Mouse (Mus musculus) c-Kit-negative CD71-positive TER-119-positive erythroid progenitor cells, embryonic 14.5 days (primary cell): Measurements from ENCODE around the gene Psmb3.

Experiments
- DNase-seq: peaks from one replicate; pipeline ENCODE4 v3.0.0-alpha.2; 2013; ENCODE audit warnings: low read depth, low spot score

Psmb3 gene

DNA sequence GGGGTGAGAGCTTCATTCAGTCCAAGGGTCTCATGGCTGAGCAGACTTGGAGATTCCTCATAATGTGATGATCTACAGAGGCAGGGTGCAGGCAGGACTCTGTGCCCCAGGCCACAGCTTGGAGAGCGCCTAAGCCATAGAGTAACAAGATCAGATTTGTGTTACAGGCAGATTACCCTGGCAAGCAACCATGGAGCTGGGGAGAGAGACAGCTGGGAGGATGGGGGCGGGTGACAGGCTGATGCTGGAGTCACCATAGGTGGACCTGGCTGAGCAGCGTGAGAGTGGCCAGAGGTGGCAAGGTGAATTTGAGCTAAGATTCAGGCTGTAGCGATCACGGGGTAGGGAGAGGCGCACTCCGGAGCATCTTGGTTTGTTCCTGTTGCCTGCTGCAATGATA lies 35.0 kb upstream of the Psmb3 start:
- no peak for DNase-seq

DNA sequence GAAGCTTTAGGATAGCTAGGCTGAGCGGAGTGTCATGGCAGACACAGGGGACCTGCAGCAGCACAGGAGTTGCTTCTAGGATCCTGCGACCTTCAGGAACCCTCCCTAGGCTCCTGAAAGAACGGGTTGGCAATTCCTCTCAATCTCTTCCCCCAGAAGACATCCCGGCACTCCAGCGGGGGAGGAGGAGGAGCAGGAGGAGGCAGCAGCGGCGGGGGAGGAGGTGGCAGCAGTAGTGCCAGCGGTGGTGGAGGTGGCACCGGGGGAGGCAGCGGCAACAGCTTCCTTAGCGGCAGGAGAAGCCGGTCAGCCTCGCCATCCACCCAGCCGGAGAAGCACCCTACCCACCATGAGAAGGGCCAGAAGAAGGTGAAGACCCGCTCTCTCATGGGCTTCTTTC lies 33.9 kb upstream of the Psmb3 start:
- no peak for DNase-seq

DNA sequence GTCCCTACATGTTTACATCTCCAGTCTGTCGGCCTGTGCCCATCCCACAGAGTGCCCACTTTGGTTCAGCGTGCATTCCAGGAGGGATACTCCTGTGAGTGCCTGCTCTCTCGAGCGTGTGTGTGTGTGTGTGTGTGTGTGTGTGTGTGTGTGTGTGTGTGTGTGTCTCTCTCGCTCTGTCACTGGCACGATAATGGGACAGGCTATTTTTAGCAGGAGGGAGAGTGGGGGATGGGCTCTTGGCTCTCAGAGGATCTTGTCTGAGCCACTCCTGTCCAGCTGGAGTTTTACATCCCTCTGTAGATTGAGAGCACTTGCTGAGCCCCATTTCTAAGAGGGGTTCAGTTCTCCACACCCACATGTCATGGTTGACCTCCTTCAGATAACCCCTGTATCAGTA lies 33.4 kb upstream of the Psmb3 start:
- no peak for DNase-seq

DNA sequence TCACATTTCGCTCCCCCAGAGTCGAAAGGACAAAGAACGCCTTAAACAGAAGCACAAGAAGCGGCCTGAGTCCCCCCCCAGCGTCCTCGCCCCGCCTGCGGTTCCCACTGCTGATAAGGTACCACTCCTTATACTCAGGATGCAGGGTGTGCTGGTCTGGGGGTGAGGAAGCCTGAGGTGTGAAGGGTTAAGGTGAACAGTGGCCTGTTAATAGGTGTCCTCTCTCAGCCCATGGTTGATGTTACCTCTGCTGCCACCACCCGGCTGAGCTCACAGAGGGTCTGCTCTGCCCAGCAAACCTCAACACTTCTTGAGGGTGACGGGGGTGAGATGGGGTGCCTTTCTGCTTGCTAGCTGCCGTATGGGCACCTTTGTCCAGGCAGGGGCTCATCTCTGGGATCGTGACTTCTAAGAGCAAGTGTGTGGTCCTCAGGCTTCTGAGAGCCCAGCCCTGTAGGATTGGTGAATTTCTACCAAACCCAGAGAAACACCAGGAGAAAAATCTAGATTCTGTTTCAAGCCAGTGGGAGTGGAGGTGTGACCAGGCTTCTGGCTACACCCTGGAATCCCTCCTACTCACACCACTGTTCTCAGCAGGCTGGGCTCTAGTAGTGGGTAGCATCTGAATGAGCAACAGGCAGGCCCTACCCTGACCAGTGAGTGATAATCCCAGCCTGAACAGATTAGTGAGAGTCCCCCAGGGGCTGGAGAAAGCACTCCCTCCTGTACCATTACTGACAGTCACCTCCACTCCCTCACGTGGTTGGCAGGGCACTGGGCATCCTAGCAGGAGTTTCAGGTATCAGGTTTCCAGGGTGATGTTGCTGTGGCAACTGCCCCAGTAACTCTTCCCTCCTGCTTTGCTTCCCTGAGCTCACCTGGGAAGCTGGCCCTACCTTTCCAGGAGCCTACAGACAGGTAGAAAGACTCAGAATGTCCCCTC lies 32.7 kb upstream of the Psmb3 start:
- no peak for DNase-seq

DNA sequence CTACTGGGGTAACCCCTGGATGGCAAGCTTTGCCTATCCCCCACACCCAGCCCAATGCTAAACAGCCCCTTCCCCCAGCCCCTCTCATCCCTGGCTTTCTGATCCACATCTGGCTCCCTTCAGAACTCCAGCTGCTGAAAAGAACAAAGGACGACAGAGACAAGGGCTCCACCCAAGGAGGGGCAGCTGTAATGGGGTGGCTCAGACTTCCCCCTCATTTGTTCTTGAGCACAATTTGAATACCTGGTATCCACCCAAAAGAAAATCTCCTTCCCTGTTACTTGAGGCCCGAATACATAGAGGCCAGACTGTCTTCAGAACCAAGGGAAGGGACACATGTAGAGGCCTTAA lies 32.0 kb upstream of the Psmb3 start:
- no peak for DNase-seq

DNA sequence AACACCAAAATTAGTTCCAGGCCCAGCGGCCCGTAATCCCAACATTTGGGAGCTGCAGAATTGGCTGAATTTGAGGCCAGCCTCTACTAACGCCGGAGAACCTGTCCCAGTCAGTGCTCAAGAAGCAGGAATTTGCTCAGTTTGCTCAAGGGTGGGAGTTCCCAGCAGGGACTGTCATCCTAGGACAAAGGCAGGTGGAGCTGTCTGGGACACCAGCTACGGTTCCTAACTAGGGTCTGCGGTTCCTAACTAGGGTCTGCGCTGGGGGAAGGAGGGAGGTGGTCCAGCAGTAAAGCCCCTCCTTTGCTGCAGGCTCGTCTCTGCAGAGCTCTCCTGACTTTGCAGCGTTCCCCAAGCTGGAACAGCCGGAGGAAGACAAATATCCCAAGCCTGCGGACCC lies 30.1 kb upstream of the Psmb3 start:
- no peak for DNase-seq

DNA sequence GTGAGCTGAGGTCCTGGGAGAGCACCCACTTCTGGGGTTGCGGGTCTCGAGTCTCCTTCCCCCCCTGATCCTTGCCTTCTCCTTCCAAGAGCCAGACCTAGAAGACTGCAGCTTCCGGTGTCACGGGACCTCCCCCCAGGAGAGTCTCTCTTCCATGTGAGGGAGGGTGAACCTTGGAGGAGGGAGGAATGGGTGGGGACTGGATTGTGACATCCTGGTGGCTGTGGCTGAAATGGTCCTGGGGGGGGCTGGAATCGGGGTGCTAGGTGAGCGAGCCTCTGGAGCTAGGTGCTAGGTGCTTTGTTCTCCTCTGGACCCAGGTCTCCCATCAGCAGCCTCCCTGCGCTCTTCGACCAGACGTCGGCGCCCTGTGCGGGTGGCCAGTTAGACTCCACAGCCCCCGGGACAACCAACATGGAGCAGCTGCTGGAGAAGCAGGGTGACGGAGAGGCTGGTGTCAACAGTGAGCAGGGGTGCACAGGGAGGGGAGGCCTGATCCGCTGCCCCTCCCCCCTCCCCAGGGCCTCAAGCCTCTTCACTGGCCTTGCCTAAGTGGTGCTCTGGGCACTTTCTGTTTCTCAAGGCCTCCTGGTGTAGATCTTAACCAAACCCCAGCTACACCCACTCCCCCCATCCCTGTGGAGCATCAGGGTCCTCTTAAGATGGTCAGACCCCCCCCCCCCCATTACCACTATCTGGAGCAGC lies 27.0 kb upstream of the Psmb3 start:
- DNase-seq, result no peak

DNA sequence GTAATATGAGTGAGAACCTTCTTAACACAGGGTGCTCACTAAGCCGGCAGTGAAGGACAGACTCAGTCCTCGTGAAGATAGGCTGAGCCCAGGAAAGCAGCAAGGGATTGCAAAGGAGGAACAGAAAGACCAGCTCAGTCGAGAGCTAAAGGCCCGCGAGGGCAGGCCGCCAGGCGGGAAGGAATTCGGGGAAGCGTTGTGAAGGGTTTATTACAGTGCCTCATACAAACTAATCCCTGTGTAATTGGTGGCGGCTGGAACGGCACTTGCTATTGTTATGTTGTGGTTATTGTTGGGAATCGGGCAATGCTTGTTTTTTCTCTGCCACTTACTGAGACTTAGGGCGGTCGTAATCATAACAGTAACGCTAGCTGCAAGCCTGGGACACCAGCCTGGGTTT lies 25.8 kb upstream of the Psmb3 start:
- no peak for DNase-seq

- no peak for DNase-seq
These were observed 25.4 kb upstream of the Psmb3 start for GRCm38 (mm10) chr11:97677842-97678241.

DNA sequence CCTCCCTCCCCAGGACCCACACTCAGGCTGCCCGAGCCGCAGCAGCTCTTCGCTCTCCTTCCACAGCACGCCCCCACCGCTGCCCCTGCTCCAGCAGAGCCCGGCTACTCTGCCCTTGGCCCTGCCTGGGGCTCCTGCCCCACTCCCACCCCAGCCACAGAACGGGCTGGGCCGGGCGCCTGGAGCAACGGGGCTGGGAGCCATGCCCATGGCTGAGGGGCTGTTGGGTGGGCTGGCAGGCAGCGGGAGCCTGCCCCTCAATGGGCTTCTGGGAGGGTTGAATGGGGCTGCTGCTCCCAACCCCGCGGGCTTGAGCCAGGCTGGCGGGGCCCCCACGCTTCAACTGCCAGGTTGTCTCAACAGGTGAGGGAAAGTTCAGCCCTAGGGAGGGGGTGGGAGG lies 24.9 kb upstream of the Psmb3 start:
- DNase-seq, result no peak

DNA sequence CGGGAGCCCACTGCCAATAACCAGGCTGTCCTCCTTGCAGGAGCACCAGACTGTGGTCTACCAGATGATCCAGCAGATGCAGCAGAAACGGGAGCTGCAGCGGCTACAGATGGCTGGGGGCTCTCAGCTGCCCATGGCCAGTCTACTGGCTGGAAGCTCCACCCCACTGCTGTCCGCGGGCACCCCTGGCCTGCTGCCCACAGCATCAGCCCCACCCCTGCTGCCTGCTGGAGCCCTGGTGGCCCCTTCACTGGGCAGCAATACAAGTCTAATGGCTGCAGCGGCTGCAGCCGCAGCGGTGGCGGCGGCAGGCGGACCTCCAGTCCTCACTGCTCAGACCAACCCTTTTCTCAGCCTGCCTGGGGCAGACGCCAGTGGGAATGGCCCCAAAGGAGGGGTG lies 22.8 kb upstream of the Psmb3 start:
- DNase-seq, result no peak

- no peak for DNase-seq
These were observed 20.6 kb upstream of the Psmb3 start for GRCm38 (mm10) chr11:97682504-97683055.

DNA sequence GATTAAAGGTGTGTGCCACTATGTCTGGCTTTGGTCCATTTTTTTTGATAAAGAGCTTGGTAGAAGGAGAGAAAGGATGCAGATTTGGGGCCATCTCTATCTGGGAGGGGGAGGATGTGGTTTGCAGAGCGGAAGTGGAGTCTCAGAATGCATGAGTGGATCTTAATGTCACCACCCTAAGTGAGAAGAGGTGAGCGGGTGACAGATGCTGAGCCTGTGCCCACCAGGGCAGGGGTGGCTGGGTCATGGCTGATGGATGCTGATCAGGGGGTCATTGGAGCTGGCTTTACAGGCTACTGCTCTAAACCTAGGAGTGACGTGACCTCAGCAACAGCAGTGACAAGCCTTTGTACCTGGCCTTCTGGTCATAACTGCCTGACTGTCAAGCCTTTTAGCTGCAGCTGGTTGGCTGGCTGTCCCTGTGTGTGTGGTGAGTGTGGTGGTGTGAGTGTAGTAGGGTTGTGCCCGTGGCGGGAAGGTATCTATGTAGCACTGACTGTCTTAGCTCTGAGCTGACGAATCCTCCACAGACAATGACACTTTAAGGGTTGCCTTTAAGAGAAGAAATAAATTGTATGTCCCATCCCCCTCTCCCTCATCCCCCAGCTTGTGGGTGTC lies 19.0 kb upstream of the Psmb3 start:
- no peak for DNase-seq

DNA sequence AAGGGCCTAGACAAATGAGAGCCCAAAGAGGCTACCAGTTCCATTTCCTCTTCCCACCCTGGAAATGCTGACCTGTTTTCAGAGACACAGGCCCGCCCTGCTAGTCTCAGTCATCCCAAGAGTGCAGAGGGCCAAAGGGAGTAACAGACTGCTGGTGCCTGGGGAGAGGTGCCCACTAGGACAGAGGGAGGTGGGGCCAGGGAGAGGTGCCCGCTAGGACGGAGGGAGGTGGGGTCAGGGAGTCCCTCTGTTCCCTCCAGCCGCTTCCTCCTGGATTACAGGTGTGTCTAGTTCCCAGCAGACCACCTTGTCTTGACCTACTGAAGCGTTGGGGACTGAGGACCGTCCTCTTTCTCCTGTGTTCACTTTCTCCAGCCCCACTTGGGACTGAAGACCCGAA lies 18.4 kb upstream of the Psmb3 start:
- no peak for DNase-seq

DNA sequence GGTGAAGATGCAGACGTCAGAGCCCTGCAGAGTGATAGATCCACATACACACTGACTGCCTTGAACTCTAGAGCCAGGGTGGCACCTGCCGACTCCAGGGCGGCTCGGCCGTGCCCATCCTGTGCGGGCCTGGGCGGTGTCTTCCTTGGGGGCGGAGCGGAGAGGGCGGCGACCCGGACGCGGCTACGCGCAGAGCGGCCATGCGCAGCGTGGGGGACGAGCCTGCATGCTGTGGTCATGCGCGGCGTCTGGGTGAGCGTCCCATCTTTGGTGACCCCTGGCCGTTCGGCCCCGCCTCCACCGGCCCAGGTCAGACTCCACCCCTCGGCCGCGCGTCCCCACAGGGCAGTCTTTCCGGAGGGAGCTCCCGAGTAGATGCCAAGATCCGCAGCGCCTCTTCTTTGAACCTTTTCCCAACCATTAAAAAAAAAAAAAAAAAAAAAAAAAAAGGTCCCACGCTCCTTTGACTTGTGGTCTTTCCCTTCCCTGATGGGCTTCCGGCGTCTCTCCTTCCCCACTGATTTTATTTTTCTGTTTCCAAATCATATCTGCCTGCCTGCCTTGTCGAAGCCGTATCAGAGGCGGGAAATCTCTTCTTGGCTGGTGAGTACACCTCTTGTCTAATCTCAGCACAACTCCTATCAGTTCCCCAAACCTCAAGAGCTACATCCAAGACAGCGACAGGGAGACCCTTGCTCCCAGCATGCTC lies 17.4 kb upstream of the Psmb3 start, which contains the start of gene Cisd3:
Gene Cisd3, plus strand, starts transcription at position 214 of the 709 bp plus-strand sequence.
- no peak for DNase-seq

DNA sequence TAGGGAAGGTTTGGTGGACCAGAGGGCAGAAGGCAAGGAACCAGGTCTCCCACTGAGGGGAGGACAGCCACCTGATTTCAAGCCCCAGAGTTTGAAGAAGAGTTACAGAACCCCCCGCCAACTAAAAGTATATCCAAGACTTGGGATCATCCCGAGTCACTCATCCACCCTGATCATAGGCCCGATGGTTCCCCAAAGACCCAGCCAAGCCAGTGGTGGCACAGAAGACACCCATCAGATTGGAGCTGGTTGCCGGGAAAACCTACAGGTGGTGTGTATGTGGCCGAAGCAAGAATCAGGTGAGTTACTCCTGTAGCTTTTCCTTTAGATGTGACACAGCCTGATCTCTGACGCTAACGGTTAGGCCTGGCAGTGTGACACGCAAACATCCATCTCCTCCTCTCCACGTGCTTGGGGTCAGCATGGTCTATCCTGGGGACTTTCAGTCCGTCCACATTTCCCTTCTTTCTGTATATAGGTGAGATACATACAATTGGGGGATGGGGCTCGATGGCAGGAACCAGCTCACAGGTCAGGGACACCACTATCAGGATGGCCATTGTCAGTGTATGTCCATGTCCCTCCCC lies 16.8 kb upstream of the Psmb3 start:
- DNase-seq, result no peak

- DNase-seq, result no peak
These were observed 16.1 kb upstream of the Psmb3 start for GRCm38 (mm10) chr11:97687061-97687460.

DNA sequence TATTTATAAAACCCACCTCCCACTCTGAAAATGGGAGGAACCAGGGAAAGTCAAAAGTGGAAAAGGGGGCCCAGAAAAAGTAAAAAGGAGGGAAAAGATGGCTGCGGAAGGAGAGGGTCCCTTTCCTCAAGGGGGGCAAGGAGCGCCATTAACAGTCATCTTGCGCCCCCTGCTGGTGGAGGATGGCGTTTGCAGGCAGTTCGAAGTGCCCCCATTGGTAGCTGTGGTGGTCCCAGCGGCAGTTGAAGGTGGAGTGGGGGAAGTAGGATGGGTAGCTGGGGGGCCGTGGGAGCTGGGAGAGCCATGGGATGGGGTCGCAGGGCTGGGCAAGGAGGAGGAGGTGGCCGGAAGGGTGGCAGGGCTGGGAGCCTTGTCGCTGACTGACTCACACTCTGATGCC lies 13.3 kb upstream of the Psmb3 start:
- DNase-seq, result peak; percentile 24

DNA sequence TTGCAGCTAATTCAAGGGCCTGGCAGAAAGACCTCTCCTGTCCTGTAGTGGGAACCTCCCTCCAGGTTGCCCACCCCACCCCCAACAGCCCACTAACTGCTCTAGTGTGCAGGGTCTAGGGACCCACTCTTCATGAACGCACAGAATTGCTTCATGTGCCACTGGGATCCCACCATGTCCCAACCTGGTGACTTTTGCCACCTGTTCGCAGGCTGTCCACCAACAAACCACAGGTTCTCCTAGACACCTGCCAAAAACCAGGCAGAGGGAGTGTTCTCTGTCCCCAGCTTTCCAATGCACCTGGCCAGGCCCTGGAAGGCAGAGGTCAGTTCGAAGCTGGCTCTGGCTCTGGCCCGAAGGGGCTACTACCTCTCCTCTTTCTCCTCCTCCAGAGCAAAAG lies 8.8 kb upstream of the Psmb3 start:
- no peak for DNase-seq

DNA sequence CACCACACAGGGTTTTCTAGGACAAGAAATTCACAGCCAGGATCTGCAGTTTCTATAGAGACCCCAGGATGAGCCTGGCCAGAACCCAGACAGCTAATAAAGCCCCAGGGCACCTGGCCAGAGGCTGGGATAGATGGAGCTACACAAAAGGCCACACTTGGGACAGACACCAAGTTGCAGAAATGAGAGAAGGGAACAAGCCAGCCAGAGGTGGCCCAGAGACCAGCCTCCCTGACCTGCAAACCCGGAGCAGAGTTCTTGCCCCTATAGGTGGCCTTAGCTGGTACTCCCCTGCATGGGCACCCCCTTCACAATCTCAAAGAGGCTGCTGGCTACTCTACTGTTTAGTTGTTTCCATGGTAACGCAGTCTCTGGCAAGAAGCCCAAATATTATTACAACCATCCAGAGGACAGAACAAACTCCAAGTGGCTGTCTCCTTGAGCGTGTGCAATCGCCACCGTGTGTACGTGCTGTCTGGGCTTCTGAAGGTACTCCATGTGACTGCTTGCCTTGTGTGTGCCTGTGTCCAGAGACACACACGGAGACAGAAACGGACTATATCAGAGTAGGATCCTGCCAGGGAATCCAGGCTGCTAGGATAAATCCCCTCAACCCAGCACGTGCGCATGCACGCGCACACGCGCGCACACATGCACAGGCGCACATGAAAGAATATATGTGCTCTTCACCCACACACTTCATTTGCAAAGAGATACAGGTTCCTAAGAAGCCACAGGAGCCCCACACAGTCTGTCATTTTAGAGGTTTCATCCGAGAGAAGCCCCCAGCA lies 8.1 kb upstream of the Psmb3 start:
- DNase-seq, result no peak
